Mouse (Mus musculus): ENCODE results near the gene Utp6.

DNA sequence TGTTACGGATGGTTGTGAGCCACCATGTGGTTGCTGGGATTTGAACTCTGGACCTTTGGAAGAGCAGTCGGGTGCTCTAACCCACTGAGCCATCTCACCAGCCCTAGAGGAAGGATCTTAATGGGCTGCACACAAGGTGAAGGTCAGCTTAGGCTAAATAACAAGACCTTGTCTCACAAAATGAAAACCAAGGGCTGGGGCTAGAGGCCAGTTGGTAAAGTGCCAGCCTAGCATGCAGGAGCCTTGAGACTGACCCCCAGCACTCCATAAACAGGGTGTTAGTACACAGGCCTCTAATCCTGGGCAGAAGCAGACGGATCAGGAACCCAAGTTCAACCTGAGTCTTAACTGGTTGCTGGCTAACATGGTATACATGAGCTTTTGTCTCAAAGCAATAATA, 25.7 kb upstream of the Utp6 start:
- TF ChIP-seq CTCF (IDR thresholded peaks at IDR 0.05; ENCODE audit: borderline replicate concordance, extremely low read depth, insufficient read depth, insufficient read length) (no peak), POLR2A (IDR thresholded peaks at IDR 0.05; ENCODE audit: borderline replicate concordance, extremely low read depth, insufficient read depth, insufficient read length, poor library complexity, severe bottlenecking) (no peak)
